Mouse (Mus musculus): ENCODE measurements around the gene Gramd1a. TPM values are rescaled to one million over a fixed set of nuclear protein-coding genes. Genes with fewer than 3 reads are reported as not detected.

Gramd1a gene
- polyA plus RNA-seq, 1 experiment from 2014 or later: 57.9 TPM

DNA sequence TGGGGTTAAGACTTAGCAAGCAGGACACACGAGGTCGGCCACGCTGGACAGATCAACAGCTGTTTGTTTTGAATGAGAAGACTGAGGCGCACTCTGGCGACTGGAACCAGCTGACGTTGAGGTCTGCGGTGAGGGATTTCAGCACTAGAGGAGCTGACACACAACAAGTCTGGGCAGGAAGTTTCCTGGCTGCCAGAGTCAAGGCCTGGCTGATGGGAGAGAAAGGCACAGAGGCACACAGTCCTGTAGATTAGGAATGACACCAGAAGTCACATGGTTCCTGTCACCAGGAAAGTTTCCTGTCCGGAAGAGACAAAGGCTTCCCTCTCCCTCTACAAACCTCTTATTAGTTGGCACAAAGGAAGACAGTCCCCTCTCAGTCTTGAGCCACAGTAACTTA lies 12.7 kb upstream of the Gramd1a start:
- Histone ChIP-seq H3K9me3 (replicated peaks; ENCODE audit: control insufficient read depth, low read length) (no peaks in the 10 kb centered on the region), H3K4me1 (ENCODE audit: control insufficient read depth, insufficient read depth, low read length) (no peaks in the 10 kb centered on the region), H3K4me3 (replicated peaks; ENCODE audit: low read length) (no peak overlapping the region), H3K36me3 (ENCODE audit: control insufficient read depth, insufficient read depth, low read length) (no peaks in the 10 kb centered on the region), H3K4me2 (ENCODE audit: low read depth, low read length) (no peak overlapping the region), H3K27me3 (ENCODE audit: control insufficient read depth, insufficient read depth, low read length) (no peaks in the 10 kb centered on the region), H3K9ac (ENCODE audit: low read length) (no peak overlapping the region), H3K27ac (ENCODE audit: low read length) (no peak overlapping the region)
- peak; percentile 53 for ATAC-seq (ENCODE audit: insufficient read depth, low FRiP score)
- 36% methylated on average over 8 of the region's 8 CpGs for WGBS

GRCm38 (mm10) chr7:31164748-31165147 lies 9.1 kb upstream of the Gramd1a start:
- Histone ChIP-seq H3K36me3 (ENCODE audit: control insufficient read depth, insufficient read depth, low read length) (no peaks in the 10 kb centered on the region), H3K4me2 (ENCODE audit: low read depth, low read length) (no peak overlapping the region), H3K9me3 (replicated peaks; ENCODE audit: control insufficient read depth, low read length) (no peaks in the 10 kb centered on the region), H3K27me3 (ENCODE audit: control insufficient read depth, insufficient read depth, low read length) (no peaks in the 10 kb centered on the region), H3K4me3 (replicated peaks; ENCODE audit: low read length) (no peak overlapping the region), H3K9ac (ENCODE audit: low read length) (no peak overlapping the region), H3K4me1 (ENCODE audit: control insufficient read depth, insufficient read depth, low read length) (no peaks in the 10 kb centered on the region), H3K27ac (ENCODE audit: low read length) (no peak overlapping the region)
- ATAC-seq (ENCODE audit: insufficient read depth, low FRiP score): no peak
- 50% methylated on average over 1 of the region's 1 CpGs for WGBS

DNA sequence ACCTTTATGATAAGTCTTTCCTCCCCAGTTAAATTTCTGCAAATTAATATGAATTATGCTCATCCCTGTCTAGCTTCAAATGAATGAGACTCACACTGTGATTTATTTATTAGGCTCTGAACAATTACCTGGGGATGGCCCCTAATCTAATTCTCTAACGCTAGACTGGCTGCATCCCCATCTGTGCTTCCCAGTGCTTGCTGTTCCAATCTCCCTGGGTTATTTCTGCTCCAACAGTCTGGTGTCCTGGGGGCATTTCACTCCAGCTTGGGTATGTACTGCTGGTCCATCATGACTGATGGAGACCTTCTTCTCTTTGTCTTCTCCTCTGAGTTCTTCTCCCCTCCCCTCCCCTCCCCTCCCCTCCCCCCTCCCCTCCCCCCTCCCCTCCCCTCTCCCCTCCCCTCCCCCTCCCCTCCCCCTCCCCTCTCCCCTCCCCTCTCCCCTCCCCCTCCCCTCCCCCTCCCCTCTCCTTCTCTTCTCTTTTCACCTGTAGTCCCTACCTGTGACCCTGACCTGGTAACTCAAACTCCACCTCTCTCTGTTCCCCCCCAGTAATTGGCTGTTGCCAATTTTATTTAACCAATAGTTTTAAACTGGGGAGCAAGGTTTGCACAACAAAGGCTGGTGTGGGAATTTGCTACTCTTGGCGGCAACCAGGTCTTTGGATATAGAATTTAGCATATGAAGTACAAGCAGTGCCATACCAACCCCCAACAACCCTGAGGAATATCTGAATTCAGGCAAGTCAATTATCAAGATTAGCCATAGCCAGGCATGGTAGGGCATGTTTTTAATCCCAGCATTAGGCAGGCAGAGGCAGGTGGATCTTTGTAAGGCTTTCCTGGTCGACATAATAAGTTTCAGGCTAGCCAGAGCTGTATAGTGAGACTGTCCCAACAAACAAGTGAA lies 8.2 kb upstream of the Gramd1a start:
- Histone ChIP-seq H3K4me2 (ENCODE audit: low read depth, low read length) (no peak overlapping the region), H3K4me1 (ENCODE audit: control insufficient read depth, insufficient read depth, low read length) (no peaks in the 10 kb centered on the region), H3K27me3 (ENCODE audit: control insufficient read depth, insufficient read depth, low read length) (no peaks in the 10 kb centered on the region), H3K4me3 (replicated peaks; ENCODE audit: low read length) (no peak overlapping the region), H3K27ac (ENCODE audit: low read length) (no peak overlapping the region), H3K36me3 (ENCODE audit: control insufficient read depth, insufficient read depth, low read length) (no peaks in the 10 kb centered on the region), H3K9me3 (replicated peaks; ENCODE audit: control insufficient read depth, low read length) (no peaks in the 10 kb centered on the region; the same call in 1 of the 2 replicates), H3K9ac (ENCODE audit: low read length) (no peak overlapping the region)
- no peak for ATAC-seq (ENCODE audit: insufficient read depth, low FRiP score)
- 67% methylated on average over 3 of the region's 3 CpGs for WGBS

- Histone ChIP-seq H3K4me1 (ENCODE audit: control insufficient read depth, insufficient read depth, low read length) (no peaks in the 10 kb centered on the region), H3K9me3 (replicated peaks; ENCODE audit: control insufficient read depth, low read length) (no peaks in the 10 kb centered on the region; the same call in 1 of the 2 replicates), H3K36me3 (ENCODE audit: control insufficient read depth, insufficient read depth, low read length) (no peaks in the 10 kb centered on the region), H3K4me3 (replicated peaks; ENCODE audit: low read length) (no peak overlapping the region), H3K4me2 (ENCODE audit: low read depth, low read length) (no peak overlapping the region), H3K9ac (ENCODE audit: low read length) (no peak overlapping the region), H3K27ac (ENCODE audit: low read length) (no peak overlapping the region), H3K27me3 (ENCODE audit: control insufficient read depth, insufficient read depth, low read length) (no peaks in the 10 kb centered on the region)
- ATAC-seq (ENCODE audit: insufficient read depth, low FRiP score): no peak
- WGBS: 65% methylated on average over 11 of the region's 11 CpGs
Measured at GRCm38 (mm10) chr7:31162324-31162723, 6.6 kb upstream of the Gramd1a start.

GRCm38 (mm10) chr7:31161831-31162230 lies 6.1 kb upstream of the Gramd1a start:
- H3K27ac ChIP-seq (ENCODE audit: low read length): no peak overlapping the region
- no peak overlapping the region for H3K4me3 ChIP-seq (replicated peaks; ENCODE audit: low read length)
- H3K27me3 ChIP-seq (ENCODE audit: control insufficient read depth, insufficient read depth, low read length): no peaks in the 10 kb centered on the region
- H3K9ac ChIP-seq (ENCODE audit: low read length): no peak overlapping the region
- H3K36me3 ChIP-seq (ENCODE audit: control insufficient read depth, insufficient read depth, low read length): no peaks in the 10 kb centered on the region
- ATAC-seq (ENCODE audit: insufficient read depth, low FRiP score): no peak
- H3K4me1 ChIP-seq (ENCODE audit: control insufficient read depth, insufficient read depth, low read length): no peaks in the 10 kb centered on the region
- no peak overlapping the region for H3K4me2 ChIP-seq (ENCODE audit: low read depth, low read length)
- H3K9me3 ChIP-seq (replicated peaks; ENCODE audit: control insufficient read depth, low read length): no peaks in the 10 kb centered on the region; the same call in 1 of the 2 replicates
- 61% methylated on average over 3 of the region's 3 CpGs for WGBS

DNA sequence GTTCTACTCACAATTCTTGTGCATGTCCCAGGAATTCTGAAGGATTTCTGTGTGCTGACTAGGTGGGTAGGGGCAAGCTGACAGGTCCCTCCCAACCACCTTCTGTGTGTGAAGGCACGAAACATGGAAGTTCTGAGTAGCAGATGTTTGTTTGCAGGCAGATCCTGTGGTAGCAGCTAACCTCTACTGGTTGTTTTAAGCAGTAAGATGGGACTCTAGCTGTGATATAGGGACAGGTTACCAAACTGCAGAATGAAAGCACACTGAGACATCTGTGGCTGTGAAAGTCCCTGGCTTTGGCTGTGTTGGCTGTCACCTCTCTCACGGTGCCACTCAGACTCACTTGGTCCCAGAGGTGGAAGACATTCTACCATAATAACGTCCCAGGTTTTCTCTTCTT lies 5.5 kb upstream of the Gramd1a start:
- H3K9ac ChIP-seq (ENCODE audit: low read length): no peak overlapping the region
- H3K36me3 ChIP-seq (ENCODE audit: control insufficient read depth, insufficient read depth, low read length): no peaks in the 10 kb centered on the region
- no peak for ATAC-seq (ENCODE audit: insufficient read depth, low FRiP score)
- H3K4me1 ChIP-seq (ENCODE audit: control insufficient read depth, insufficient read depth, low read length): no peaks in the 10 kb centered on the region
- H3K4me2 ChIP-seq (ENCODE audit: low read depth, low read length): no peak overlapping the region
- no peaks in the 10 kb centered on the region; the same call in 1 of the 2 replicates for H3K9me3 ChIP-seq (replicated peaks; ENCODE audit: control insufficient read depth, low read length)
- no peaks in the 10 kb centered on the region for H3K27me3 ChIP-seq (ENCODE audit: control insufficient read depth, insufficient read depth, low read length)
- whole genome bisulfite sequencing: 73% methylated on average over 3 of the region's 3 CpGs
- H3K27ac ChIP-seq (ENCODE audit: low read length): no peak overlapping the region
- H3K4me3 ChIP-seq (replicated peaks; ENCODE audit: low read length): no peak overlapping the region

GRCm38 (mm10) chr7:31160763-31161162 lies 5.1 kb upstream of the Gramd1a start:
- H3K9ac ChIP-seq (ENCODE audit: low read length): no peak overlapping the region
- 55% methylated on average over 5 of the region's 5 CpGs for WGBS
- no peaks in the 10 kb centered on the region; the same call in 1 of the 2 replicates for H3K9me3 ChIP-seq (replicated peaks; ENCODE audit: control insufficient read depth, low read length)
- peaks cover 1% of the 10 kb centered on the region; the same call in 1 of the 2 replicates for H3K4me1 ChIP-seq (ENCODE audit: control insufficient read depth, insufficient read depth, low read length)
- no peaks in the 10 kb centered on the region for H3K27me3 ChIP-seq (ENCODE audit: control insufficient read depth, insufficient read depth, low read length)
- no peak for ATAC-seq (ENCODE audit: insufficient read depth, low FRiP score)
- no peaks in the 10 kb centered on the region for H3K36me3 ChIP-seq (ENCODE audit: control insufficient read depth, insufficient read depth, low read length)
- H3K4me2 ChIP-seq (ENCODE audit: low read depth, low read length): no peak overlapping the region
- no peak overlapping the region for H3K27ac ChIP-seq (ENCODE audit: low read length)
- H3K4me3 ChIP-seq (replicated peaks; ENCODE audit: low read length): no peak overlapping the region

GRCm38 (mm10) chr7:31156034-31156928 lies 585 bp upstream of the Gramd1a start:
- no peak for ATAC-seq (ENCODE audit: insufficient read depth, low FRiP score)
- WGBS: 23% methylated on average over 19 of the region's 19 CpGs
- Histone ChIP-seq H3K9ac (ENCODE audit: low read length) (peak overlapping the region; percentile 48), H3K36me3 (ENCODE audit: control insufficient read depth, insufficient read depth, low read length) (no peaks in the 10 kb centered on the region), H3K4me1 (ENCODE audit: control insufficient read depth, insufficient read depth, low read length) (peaks cover 13% of the 10 kb centered on the region), H3K27me3 (ENCODE audit: control insufficient read depth, insufficient read depth, low read length) (no peaks in the 10 kb centered on the region), H3K4me3 (replicated peaks; ENCODE audit: low read length) (no peak overlapping the region), H3K9me3 (replicated peaks; ENCODE audit: control insufficient read depth, low read length) (no peaks in the 10 kb centered on the region; the same call in 1 of the 2 replicates), H3K27ac (ENCODE audit: low read length) (peak overlapping the region; percentile 60), H3K4me2 (ENCODE audit: low read depth, low read length) (no peak overlapping the region)

Data from stomach, embryonic 16.5 days (tissue).